Mouse (Mus musculus) A20 (cell line): ENCODE data around the gene Ccnb1.
"Not testable (repeated sequence)": the region's sequence is repeated elsewhere in the genome, so short reads cannot be mapped to it uniquely, and the experiment has no call there.

Source experiments
- DNase-seq: peaks from one replicate; pipeline ENCODE4 v3.0.0-alpha.2; 2011; ENCODE audit warnings: low read depth, low spot score

The Ccnb1 gene

GRCm38 (mm10) chr13:100774704-100775103, 11.7 kb downstream of the Ccnb1 start:
- DNase-seq = peak; percentile 21

GRCm38 (mm10) chr13:100755329-100755728, 31.0 kb downstream of the Ccnb1 start:
- DNase-seq = no peak

GRCm38 (mm10) chr13:100754186-100754585, 32.2 kb downstream of the Ccnb1 start:
- DNase-seq = no peak

GRCm38 (mm10) chr13:100753011-100753410, 33.4 kb downstream of the Ccnb1 start:
- DNase-seq = no peak

- DNase-seq = no peak
Measured at GRCm38 (mm10) chr13:100752529-100752928, 33.8 kb downstream of the Ccnb1 start.

GRCm38 (mm10) chr13:100751402-100751801, 35.0 kb downstream of the Ccnb1 start:
- no peak for DNase-seq

- DNase-seq = no peak
Measured at GRCm38 (mm10) chr13:100750799-100751198, 35.6 kb downstream of the Ccnb1 start.

GRCm38 (mm10) chr13:100748638-100749037, 37.7 kb downstream of the Ccnb1 start:
- no peak for DNase-seq

GRCm38 (mm10) chr13:100746090-100746489, 40.3 kb downstream of the Ccnb1 start:
- DNase-seq = no peak

GRCm38 (mm10) chr13:100744036-100744744, 42.2 kb downstream of the Ccnb1 start, which contains the start of gene Mrps36:
Gene Mrps36 (minus strand): TSS chr13:100744659.
- peak; percentile 96 for DNase-seq

- DNase-seq = no peak
Measured at GRCm38 (mm10) chr13:100743346-100744035, 42.9 kb downstream of the Ccnb1 start.

- no peak for DNase-seq
Measured at GRCm38 (mm10) chr13:100742831-100743230, 43.5 kb downstream of the Ccnb1 start.

GRCm38 (mm10) chr13:100732756-100733155, 53.6 kb downstream of the Ccnb1 start:
- DNase-seq = no peak

- DNase-seq = not testable (repeated sequence)
Measured at GRCm38 (mm10) chr13:100731462-100732046, 54.8 kb downstream of the Ccnb1 start.

- DNase-seq = peak; percentile 97
Measured at GRCm38 (mm10) chr13:100730861-100731176, 55.6 kb downstream of the Ccnb1 start, which contains the start of gene Cdk7. Gene Cdk7 (minus strand): TSS chr13:100730939.

- DNase-seq = no peak
Measured at GRCm38 (mm10) chr13:100730153-100730860, 56.1 kb downstream of the Ccnb1 start.
